Mouse (Mus musculus) ES-Bruce4 (cell line): ENCODE data around the gene March5. TPM values are rescaled to one million over a fixed set of nuclear protein-coding genes. Genes with fewer than 3 reads are reported as not detected.

Experiments
- H3K27ac ChIP-seq: 2 replicates; pipeline ENCODE4 v1.5.1; 2012; ENCODE audit warnings: low read length, inconsistent platforms; ENCODE audit not compliant: insufficient read depth
- H3K27me3 ChIP-seq: 2 replicates; pipeline ENCODE4 v1.6.1; 2012; ENCODE audit warnings: mild to moderate bottlenecking, low read length, inconsistent platforms; ENCODE audit not compliant: control insufficient read depth, poor library complexity, insufficient read depth, severe bottlenecking
- H3K36me3 ChIP-seq: 2 replicates; pipeline ENCODE4 v1.6.1; 2012; ENCODE audit warnings: inconsistent platforms, mild to moderate bottlenecking, low read length, moderate library complexity; ENCODE audit not compliant: control insufficient read depth, poor library complexity, insufficient read depth, severe bottlenecking
- H3K4me1 ChIP-seq: one replicate; pipeline ENCODE4 v1.8.1; 2011; ENCODE audit warnings: low read length; ENCODE audit not compliant: control insufficient read depth, insufficient read depth
- H3K4me3 ChIP-seq: 2 replicates; pipeline ENCODE4 v1.5.1; 2011; ENCODE audit warnings: low read depth, mild to moderate bottlenecking, low read length
- H3K9ac ChIP-seq: 2 replicates; pipeline ENCODE4 v1.6.1; 2012; ENCODE audit warnings: low read depth, mild to moderate bottlenecking, inconsistent platforms; ENCODE audit not compliant: poor library complexity, severe bottlenecking
- H3K9me3 ChIP-seq: replicated peaks from 2 replicates; pipeline ENCODE4 v1.6.1; 2012; ENCODE audit warnings: mild to moderate bottlenecking, low read length, inconsistent platforms; ENCODE audit not compliant: control insufficient read depth, poor library complexity, insufficient read depth, severe bottlenecking
- CTCF ChIP-seq: IDR thresholded peaks from one replicate; pipeline ENCODE4 v1.8.1; 2011; ENCODE audit warnings: low read depth, low read length
- EP300 ChIP-seq: IDR thresholded peaks from 2 replicates; pipeline ENCODE4 v1.6.1; 2011; ENCODE audit warnings: low read depth, low read length; ENCODE audit not compliant: insufficient read depth
- POLR2A ChIP-seq: IDR thresholded peaks from one replicate; pipeline ENCODE4 v1.8.1; 2011; ENCODE audit warnings: low read length; ENCODE audit not compliant: insufficient read depth
- polyA plus RNA-seq: library from polyadenylated mRNA; stranded (reverse); fragments of >200 nt; gene quantifications from 2 replicates; pipeline ENCODE4 v1.2.4, GENCODE M21; 2011; ENCODE audit warnings: low read depth; ENCODE audit not compliant: missing spikeins, insufficient read depth, insufficient read length

Gene March5
- polyA plus RNA-seq, 1 experiment, result 194 TPM

GRCm38 (mm10) chr19:37237306-37237705, 30.0 kb downstream of the March5 start:
- Histone ChIP-seq H3K4me1 (peaks cover 1% of the 10 kb centered on the region), H3K9ac (no peak overlapping the region), H3K36me3 (no peaks in the 10 kb centered on the region), H3K4me3 (no peak overlapping the region), H3K27ac (no peak overlapping the region), H3K27me3 (no peaks in the 10 kb centered on the region), H3K9me3 (no peaks in the 10 kb centered on the region)
- TF ChIP-seq CTCF, result no peak
- TF ChIP-seq POLR2A, result no peak
- no peak for TF ChIP-seq EP300

GRCm38 (mm10) chr19:37237712-37238437, 30.5 kb downstream of the March5 start:
- H3K9me3 ChIP-seq, result no peaks in the 10 kb centered on the region
- H3K27me3 ChIP-seq, result no peaks in the 10 kb centered on the region
- H3K27ac ChIP-seq, result no peak overlapping the region
- 0 out of 2 replicates have a peak overlapping the region, but pooled peaks have one; percentile 9 for H3K4me3 ChIP-seq
- no peak for TF ChIP-seq CTCF
- TF ChIP-seq EP300, result no peak
- no peak for TF ChIP-seq POLR2A
- no peaks in the 10 kb centered on the region for H3K36me3 ChIP-seq
- peaks cover 1% of the 10 kb centered on the region for H3K4me1 ChIP-seq
- no peak overlapping the region for H3K9ac ChIP-seq

GRCm38 (mm10) chr19:37238651-37239050, 31.3 kb downstream of the March5 start:
- no peak overlapping the region for H3K9ac ChIP-seq
- no peaks in the 10 kb centered on the region for H3K27me3 ChIP-seq
- no peaks in the 10 kb centered on the region for H3K9me3 ChIP-seq
- H3K4me3 ChIP-seq, result no peak overlapping the region
- peaks cover 1% of the 10 kb centered on the region for H3K4me1 ChIP-seq
- TF ChIP-seq POLR2A (no peak), EP300 (no peak), CTCF (no peak)
- no peaks in the 10 kb centered on the region for H3K36me3 ChIP-seq
- no peak overlapping the region for H3K27ac ChIP-seq

GRCm38 (mm10) chr19:37239096-37239495, 31.8 kb downstream of the March5 start:
- TF ChIP-seq POLR2A (no peak), EP300 (no peak), CTCF (no peak)

GRCm38 (mm10) chr19:37241201-37241600, 33.9 kb downstream of the March5 start:
- no peak for TF ChIP-seq POLR2A
- no peak for TF ChIP-seq EP300
- TF ChIP-seq CTCF, result no peak
- Histone ChIP-seq H3K9me3 (no peaks in the 10 kb centered on the region), H3K4me1 (peaks cover 1% of the 10 kb centered on the region), H3K27me3 (no peaks in the 10 kb centered on the region), H3K4me3 (no peak overlapping the region), H3K27ac (no peak overlapping the region), H3K36me3 (no peaks in the 10 kb centered on the region), H3K9ac (no peak overlapping the region)

More at GRCm38 (mm10) chr19:37239096-37239495, 31.8 kb downstream of the March5 start:
- Histone ChIP-seq H3K27ac (no peak overlapping the region), H3K9me3 (no peaks in the 10 kb centered on the region), H3K4me3 (no peak overlapping the region), H3K9ac (no peak overlapping the region), H3K4me1 (peaks cover 1% of the 10 kb centered on the region), H3K36me3 (no peaks in the 10 kb centered on the region), H3K27me3 (no peaks in the 10 kb centered on the region)

GRCm38 (mm10) chr19:37242707-37243106, 35.4 kb downstream of the March5 start:
- TF ChIP-seq EP300 (no peak), POLR2A (no peak), CTCF (no peak)
- Histone ChIP-seq H3K9ac (no peak overlapping the region), H3K27me3 (no peaks in the 10 kb centered on the region), H3K9me3 (no peaks in the 10 kb centered on the region), H3K4me3 (no peak overlapping the region), H3K36me3 (no peaks in the 10 kb centered on the region), H3K4me1 (peaks cover 1% of the 10 kb centered on the region), H3K27ac (no peak overlapping the region)
